Mouse (Mus musculus): Measurements from ENCODE around the gene Cenpf.

The Cenpf gene

GRCm38 (mm10) chr1:189687654-189688387 lies at the start of gene Cenpf:
TSS of gene Cenpf (minus strand) at chr1:189688086.
- peak; percentile 96 to 97 for DNase-seq (ENCODE audit: low read depth in 1 of 2, low spot score in 2 of 2)

GRCm38 (mm10) chr1:189732156-189732555 lies 44.3 kb upstream of the Cenpf start:
- no peak for DNase-seq (ENCODE audit: low read depth in 1 of 2, low spot score in 2 of 2)

GRCm38 (mm10) chr1:189731697-189732096 lies 43.8 kb upstream of the Cenpf start:
- no peak for DNase-seq (ENCODE audit: low read depth in 1 of 2, low spot score in 2 of 2)

GRCm38 (mm10) chr1:189729141-189729815 lies 41.4 kb upstream of the Cenpf start:
- DNase-seq (ENCODE audit: low read depth in 1 of 2, low spot score in 2 of 2): no peak

DNA sequence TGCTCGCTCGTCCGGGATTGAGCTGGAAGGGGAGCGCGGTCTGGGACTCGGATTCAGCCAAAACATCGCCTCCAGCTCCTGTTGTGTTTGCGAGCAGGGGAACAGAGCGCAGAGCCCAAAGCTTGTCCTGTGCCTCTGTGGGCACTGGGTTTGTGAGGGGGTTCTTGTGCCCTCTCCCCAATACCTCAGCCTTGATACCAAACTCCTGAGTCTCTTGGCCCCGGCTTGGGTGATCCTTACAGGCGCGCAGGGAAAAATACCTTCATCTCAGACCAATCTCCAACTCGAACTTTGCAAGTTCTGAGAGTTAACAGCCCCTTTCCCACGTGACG lies 40.9 kb upstream of the Cenpf start:
- DNase-seq (ENCODE audit: low read depth in 1 of 2, low spot score in 2 of 2): no peak

- DNase-seq (ENCODE audit: low read depth in 1 of 2, low spot score in 2 of 2): no peak
These were observed 40.2 kb upstream of the Cenpf start, which contains the start of gene Ptpn14 for GRCm38 (mm10) chr1:189727884-189728783. TSS of gene Ptpn14 (plus strand) at chr1:189728268.

DNA sequence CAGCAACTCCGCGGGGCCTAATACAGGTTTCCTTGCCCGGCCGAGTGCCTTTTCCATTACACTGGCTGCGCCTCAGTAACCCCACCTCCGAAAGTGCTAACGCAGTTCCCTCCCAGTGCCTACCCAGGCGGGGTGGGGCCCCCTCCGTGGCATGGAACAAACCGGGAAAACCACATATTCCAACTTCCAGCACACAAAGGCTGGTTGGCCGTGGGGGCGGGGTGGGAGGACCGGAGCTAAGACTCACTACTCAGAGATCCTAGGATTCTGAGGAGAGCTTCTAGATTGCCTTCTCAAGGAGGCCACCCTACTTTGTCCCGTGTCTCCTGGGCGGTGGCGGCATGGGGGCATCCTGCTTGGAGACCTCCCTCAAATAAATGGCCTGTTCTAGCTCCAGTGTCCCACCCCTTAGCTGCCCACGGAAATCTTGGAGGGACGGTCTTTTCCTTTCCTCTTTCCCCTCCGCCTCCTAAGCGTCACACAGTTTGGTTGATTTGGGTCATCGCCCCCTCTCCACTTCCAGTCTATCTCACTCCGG lies 39.5 kb upstream of the Cenpf start:
- DNase-seq (ENCODE audit: low read depth in 1 of 2, low spot score in 2 of 2): no peak

- no peak for DNase-seq (ENCODE audit: low read depth in 1 of 2, low spot score in 2 of 2)
These were observed 38.2 kb upstream of the Cenpf start for GRCm38 (mm10) chr1:189726121-189726520.

DNA sequence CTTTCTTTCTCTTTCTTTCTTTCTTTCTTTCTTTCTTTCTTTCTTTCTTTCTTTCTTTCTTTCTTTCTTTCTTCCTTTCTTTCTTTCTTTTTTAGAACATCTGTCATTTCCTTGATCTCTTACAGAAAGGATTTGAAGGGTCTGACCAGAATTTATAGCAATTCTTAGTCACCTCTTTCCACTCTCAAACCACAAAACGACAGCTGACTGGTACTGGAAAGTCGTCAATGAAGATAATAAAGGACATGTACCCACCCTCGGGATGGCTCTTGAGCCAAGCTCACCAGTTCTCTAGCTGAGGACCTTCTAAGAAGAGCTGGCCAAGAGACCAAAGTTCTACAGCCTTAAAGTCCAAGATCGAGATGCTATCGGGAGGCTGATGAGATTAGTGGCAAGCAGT lies 30.7 kb upstream of the Cenpf start:
- DNase-seq (ENCODE audit: low read depth in 1 of 2, low spot score in 2 of 2): no peak

DNA sequence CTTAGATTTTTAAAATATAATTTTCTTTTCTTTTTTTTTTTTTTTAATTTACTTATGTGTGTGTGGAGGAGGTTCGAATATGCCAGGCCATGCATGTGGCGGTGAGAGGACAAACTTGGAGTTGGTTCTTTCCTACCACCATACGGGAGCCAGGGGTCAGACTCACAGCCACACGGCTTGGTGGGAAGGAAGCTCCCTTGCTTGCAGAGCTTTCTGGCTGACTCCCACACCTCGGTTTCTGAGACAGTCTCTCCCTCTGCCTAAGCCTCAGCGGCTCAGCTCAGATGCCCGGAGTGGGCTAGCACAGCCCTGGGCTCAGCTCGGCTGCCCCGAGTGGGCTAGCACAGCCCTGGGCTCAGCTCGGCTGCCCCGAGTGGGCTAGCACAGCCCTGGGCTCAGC lies 29.7 kb upstream of the Cenpf start:
- no peak for DNase-seq (ENCODE audit: low read depth in 1 of 2, low spot score in 2 of 2)

DNA sequence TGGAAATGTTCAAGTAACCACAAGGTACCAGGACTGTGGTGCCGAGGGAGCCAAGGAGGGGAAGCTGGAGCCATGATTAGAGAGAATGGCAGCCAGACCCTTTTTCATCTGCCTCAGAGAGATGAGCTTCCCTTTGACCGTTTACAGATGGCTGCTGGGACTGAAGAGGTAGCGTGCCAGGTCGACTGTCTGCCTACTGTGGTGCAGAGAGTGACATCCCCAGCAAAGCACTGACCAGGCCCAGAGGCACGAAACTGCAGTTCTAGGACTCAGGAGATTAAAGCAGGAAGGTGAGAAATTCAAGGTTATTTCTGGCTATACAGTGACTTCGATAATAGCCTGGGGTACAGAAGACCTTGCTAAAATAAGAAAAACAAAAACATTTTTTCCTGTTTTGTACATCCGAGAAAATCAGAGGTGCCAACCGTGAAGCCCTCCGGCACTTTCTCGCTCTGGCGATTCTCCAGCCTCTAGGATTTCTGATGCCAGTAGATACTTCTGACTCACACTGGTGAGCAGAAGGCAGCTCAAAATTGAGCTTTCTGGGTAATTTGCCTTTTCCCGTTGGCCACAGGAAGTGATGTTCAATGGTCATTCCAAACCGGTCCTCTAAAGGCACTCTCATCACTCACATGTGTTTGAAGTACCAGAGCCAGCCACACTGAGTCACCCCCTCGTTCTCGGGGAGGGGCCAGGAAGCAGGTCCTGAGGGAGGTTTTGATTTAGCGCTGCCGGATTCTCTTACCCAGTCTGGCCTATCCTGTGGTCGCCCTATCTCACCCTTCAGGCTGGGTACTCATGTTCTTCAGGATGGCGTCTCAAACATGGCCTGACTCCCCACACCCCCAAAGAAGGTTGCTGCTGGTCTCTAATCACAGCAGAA lies 28.3 kb upstream of the Cenpf start:
- no peak for DNase-seq (ENCODE audit: low read depth in 1 of 2, low spot score in 2 of 2)

DNA sequence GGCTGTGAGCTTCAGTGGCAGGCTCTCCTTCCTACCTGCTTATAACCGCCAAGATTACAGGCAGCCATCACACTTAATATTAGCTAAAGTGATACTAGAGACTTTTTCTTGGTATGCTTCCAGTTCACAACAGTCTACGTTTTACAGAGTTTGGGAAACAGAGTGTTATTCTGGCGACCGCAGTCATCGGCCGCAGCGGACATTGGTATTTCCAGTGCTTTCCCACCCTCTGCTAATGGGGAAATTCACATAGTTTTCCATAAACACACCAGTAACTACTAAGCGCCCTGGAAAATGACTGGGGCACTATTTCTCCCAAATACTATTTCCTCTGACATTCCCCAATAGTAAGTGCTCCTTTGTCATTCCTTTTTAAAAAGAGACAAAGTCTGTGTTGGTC lies 21.1 kb upstream of the Cenpf start:
- no peak for DNase-seq (ENCODE audit: low read depth in 1 of 2, low spot score in 2 of 2)

DNA sequence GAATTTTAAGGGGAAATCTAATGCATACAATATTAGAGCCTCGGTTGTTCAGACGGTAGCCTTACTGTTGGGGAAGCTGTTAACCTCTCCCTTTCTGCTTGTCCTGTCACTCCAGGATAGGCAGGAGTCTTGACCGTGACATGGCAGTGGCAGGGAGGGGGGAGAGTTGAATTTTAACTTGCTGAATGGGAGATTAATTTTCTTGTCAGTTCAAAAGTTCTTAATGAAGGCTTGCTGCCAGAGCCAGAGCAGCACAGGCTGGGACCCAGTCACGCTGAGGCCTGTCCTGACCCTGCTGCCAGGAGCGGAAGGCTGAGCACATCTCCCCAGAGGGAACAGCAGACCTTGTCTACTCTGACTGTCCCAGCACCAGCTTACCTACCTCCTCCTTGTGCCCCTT lies 19.5 kb upstream of the Cenpf start:
- DNase-seq (ENCODE audit: low read depth in 1 of 2, low spot score in 2 of 2): no peak

GRCm38 (mm10) chr1:189707014-189707413 lies 19.1 kb upstream of the Cenpf start:
- DNase-seq (ENCODE audit: low read depth in 1 of 2, low spot score in 2 of 2): no peak

GRCm38 (mm10) chr1:189706040-189706645 lies 18.3 kb upstream of the Cenpf start:
- DNase-seq (ENCODE audit: low read depth in 1 of 2, low spot score in 2 of 2): no peak

GRCm38 (mm10) chr1:189703591-189703990 lies 15.7 kb upstream of the Cenpf start:
- DNase-seq (ENCODE audit: low read depth in 1 of 2, low spot score in 2 of 2): no peak

DNA sequence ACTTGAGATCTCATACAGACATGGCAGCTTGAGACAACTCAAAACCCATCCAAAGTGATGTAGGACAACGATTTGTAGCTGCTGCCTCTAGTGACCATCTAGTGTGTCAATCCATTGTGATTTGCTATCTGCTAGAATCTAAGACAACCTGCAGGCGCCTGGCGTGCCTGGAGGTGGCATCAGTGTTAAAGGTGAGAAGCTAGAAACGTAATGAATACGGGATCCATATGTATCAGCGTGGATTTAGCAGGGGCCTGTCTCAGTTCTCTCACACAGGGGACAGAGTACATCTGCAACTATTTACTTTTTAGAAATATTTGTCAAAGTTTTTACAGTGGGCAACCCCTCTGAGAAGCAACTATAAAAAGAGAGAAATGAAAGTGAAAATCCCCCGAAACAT lies 15.3 kb upstream of the Cenpf start:
- DNase-seq (ENCODE audit: low read depth in 1 of 2, low spot score in 2 of 2): no peak

GRCm38 (mm10) chr1:189700990-189701389 lies 13.1 kb upstream of the Cenpf start:
- DNase-seq (ENCODE audit: low read depth in 1 of 2, low spot score in 2 of 2): no peak

DNA sequence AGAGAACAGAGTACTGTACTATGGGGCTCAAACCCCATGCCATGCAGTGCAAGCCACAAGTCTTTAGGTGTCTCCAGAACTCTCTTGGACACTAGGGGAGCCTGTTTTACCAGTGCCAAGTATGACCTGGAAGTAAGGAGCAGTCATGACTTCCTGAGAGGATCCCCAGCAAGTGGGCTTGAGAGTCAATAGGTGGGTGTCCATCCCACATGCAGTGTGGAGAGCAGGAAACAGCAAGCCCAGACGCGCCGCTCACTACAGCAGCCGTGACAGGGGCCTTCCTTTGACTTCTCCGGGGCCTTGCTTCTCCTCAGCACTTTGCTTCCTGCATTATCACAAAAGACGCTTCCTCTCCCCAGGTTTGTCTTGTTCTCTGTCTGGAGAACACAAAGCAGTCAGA lies 12.3 kb upstream of the Cenpf start:
- DNase-seq (ENCODE audit: low read depth in 1 of 2, low spot score in 2 of 2): no peak

- no peak for DNase-seq (ENCODE audit: low read depth in 1 of 2, low spot score in 2 of 2)
These were observed 10.5 kb upstream of the Cenpf start for GRCm38 (mm10) chr1:189698416-189698815.
